Mouse (Mus musculus): ENCODE measurements around the gene Wdr45b. TPM values are rescaled to one million over a fixed set of nuclear protein-coding genes. Genes with fewer than 3 reads are reported as not detected.
"Not testable (repeated sequence)": the region's sequence is repeated elsewhere in the genome, so short reads cannot be mapped to it uniquely, and the experiment has no call there.

Wdr45b gene
- polyA plus RNA-seq, 1 experiment, result 81.6 TPM

DNA sequence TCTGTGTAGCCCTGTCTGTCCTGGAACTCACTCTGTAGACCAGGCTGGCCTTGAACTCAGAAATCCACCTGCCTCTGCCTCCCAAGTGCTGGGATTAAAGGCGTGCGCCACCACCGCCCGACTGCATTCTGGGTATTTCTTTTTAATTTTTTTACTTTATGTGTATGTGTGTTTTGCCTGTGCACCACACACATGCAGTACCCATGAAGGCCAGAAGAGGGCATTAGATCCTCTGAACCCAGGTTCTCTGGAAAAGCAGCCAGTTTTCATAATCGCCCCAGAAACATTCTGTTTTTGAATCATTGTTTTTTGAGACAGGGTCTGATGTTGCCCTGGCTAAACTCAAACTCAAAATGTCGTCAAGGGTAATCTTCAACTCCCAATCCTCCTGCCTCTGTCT lies 15.4 kb upstream of the Wdr45b start:
- Histone ChIP-seq H3K4me3 (ENCODE audit: insufficient read depth, low read length) (no peak overlapping the region), H3K27ac (ENCODE audit: insufficient read depth, low read length) (no peak overlapping the region), H3K4me1 (ENCODE audit: control insufficient read depth, insufficient read depth, low read length) (0 out of 2 replicates have a peak, but pooled peaks cover 3% of the 10 kb centered on the region)
- TF ChIP-seq POLR2A (IDR thresholded peaks at IDR 0.05; ENCODE audit: low read depth, low read length) (no peak), CTCF (IDR thresholded peaks at IDR 0.05; ENCODE audit: borderline replicate concordance, insufficient read depth, low read length) (no peak)

DNA sequence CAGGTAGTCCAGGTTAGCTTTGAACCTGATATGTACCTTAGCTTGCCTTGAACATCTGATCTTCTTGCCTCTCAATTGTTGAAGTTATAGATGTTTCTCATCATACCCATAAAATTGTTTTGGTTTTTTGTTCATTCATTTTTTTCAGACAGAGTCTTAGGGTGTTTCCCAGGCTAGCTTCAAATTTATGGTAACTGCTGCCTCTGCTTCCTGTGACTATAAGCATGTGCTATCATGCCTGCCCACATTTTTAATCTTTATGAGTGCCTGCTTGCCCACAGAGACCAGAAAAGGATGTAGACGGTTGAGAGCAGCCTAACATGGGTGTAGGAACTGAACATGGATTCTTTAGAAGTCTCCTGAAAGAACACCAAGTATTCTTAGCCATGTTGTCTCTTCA lies 14.5 kb upstream of the Wdr45b start:
- Histone ChIP-seq H3K27ac (ENCODE audit: insufficient read depth, low read length) (no peak overlapping the region), H3K4me1 (ENCODE audit: control insufficient read depth, insufficient read depth, low read length) (0 out of 2 replicates have a peak, but pooled peaks cover 3% of the 10 kb centered on the region), H3K4me3 (ENCODE audit: insufficient read depth, low read length) (no peak overlapping the region)
- TF ChIP-seq CTCF (IDR thresholded peaks at IDR 0.05; ENCODE audit: borderline replicate concordance, insufficient read depth, low read length) (no peak), POLR2A (IDR thresholded peaks at IDR 0.05; ENCODE audit: low read depth, low read length) (no peak)

DNA sequence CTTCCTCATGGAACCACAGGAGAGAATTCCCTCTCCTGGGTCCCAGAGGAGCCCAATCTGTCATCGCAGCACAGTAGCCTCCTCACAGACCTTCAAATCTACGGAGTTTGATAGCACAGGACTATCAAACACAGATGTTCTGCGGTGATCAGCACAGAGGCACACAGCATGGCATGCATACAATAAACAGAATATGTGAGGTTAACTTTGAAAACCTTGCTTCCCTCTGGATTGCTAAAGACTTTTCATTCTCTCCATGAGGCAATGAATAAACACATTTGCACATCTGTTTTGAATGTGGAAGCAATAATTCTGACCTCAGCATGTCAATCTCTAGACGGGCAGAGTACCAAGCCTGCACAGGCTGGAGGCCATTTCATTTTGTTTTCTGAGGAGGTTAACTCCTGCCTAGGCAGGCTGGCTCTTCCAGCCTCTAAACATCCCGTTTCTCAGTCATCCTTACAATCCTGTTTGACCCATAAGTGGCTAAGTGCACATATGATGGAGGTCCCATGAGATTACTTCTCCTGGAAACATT lies 13.0 kb upstream of the Wdr45b start:
- H3K4me3 ChIP-seq (ENCODE audit: insufficient read depth, low read length), result no peak overlapping the region

DNA sequence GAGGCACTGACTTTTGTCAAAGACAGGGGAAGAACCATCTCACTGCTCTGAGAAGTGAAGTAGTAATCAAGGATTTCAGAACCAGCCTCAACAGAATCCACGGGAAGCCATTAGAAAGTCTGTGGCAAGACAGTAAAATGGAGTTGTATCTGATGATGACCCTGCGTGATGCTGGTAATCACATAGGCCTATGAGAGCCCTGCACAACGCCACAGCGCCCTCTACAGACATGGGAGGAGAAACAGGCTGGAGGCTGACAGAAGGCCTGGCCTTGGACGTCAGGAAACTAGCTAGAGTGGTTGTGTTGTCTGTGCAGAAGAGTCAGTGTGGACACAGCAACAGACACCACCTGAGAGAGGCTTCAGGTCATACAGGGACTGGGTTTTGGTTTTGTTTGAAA lies 8.0 kb upstream of the Wdr45b start:
- H3K4me3 ChIP-seq (ENCODE audit: insufficient read depth, low read length), result no peak overlapping the region
- H3K27ac ChIP-seq (ENCODE audit: insufficient read depth, low read length), result no peak overlapping the region
- no peak for TF ChIP-seq POLR2A (IDR thresholded peaks at IDR 0.05; ENCODE audit: low read depth, low read length)
- TF ChIP-seq CTCF (IDR thresholded peaks at IDR 0.05; ENCODE audit: borderline replicate concordance, insufficient read depth, low read length), result peak; percentile 18; the same call in 1 of the 2 replicates
- H3K4me1 ChIP-seq (ENCODE audit: control insufficient read depth, insufficient read depth, low read length), result no peaks in the 10 kb centered on the region

More for the DNA sequence above, 13.0 kb upstream of the Wdr45b start:
- Histone ChIP-seq H3K4me1 (ENCODE audit: control insufficient read depth, insufficient read depth, low read length) (no peaks in the 10 kb centered on the region), H3K27ac (ENCODE audit: insufficient read depth, low read length) (peak overlapping the region; percentile 23; the same call in 1 of the 2 replicates)
- TF ChIP-seq POLR2A (IDR thresholded peaks at IDR 0.05; ENCODE audit: low read depth, low read length) (no peak), CTCF (IDR thresholded peaks at IDR 0.05; ENCODE audit: borderline replicate concordance, insufficient read depth, low read length) (no peak)

GRCm38 (mm10) chr11:121353326-121354090 lies 737 bp downstream of the Wdr45b start:
- H3K4me3 ChIP-seq (ENCODE audit: insufficient read depth, low read length), result peak overlapping the region; percentile 95
- TF ChIP-seq CTCF (IDR thresholded peaks at IDR 0.05; ENCODE audit: borderline replicate concordance, insufficient read depth, low read length) (no peak), POLR2A (IDR thresholded peaks at IDR 0.05; ENCODE audit: low read depth, low read length) (no peak)
- H3K4me1 ChIP-seq (ENCODE audit: control insufficient read depth, insufficient read depth, low read length), result peaks cover 3% of the 10 kb centered on the region; the same call in 1 of the 2 replicates
- H3K27ac ChIP-seq (ENCODE audit: insufficient read depth, low read length), result no peak overlapping the region

DNA sequence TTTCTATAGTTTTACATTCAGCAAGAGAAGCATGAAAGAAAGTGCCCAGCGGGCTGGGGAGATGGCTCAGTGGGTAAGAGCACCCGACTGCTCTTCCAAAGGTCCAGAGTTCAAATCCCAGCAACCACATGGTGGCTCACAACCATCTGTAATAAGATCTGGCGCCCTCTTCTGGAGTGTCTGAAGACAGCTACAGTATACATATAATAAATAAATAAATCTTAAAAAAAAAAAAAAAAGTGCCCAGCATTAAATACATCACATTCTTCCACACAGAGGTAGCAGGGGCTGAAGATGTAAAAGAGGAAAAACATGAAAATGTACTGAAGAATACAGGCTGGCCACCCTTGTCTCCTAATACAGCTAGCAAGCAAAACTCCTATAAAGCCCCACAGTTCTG lies 5.5 kb downstream of the Wdr45b start:
- not testable (repeated sequence) for H3K4me1 ChIP-seq (ENCODE audit: control insufficient read depth, insufficient read depth, low read length); H3K4me3 ChIP-seq (ENCODE audit: insufficient read depth, low read length); H3K27ac ChIP-seq (ENCODE audit: insufficient read depth, low read length)

DNA sequence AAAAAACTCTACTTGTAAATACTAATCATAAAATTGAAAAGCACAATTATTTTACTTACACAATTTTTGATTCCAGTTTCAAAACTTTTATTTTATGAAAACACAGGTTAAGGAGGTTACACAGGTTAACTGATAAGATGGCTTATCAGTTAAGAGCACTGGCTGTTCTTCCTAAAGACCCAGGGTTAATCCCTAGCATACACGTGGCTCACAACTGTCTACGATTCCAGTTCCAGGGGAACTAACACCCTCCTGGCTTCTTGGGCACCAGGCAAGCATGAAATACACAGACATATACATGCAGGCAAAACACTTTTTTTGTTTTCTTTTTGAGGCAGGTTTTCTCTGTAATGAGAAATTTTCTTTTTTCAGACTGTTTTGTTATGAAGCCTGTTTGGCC lies 6.1 kb downstream of the Wdr45b start:
- H3K27ac ChIP-seq (ENCODE audit: insufficient read depth, low read length), result no peak overlapping the region
- no peak for TF ChIP-seq CTCF (IDR thresholded peaks at IDR 0.05; ENCODE audit: borderline replicate concordance, insufficient read depth, low read length)
- no peak for TF ChIP-seq POLR2A (IDR thresholded peaks at IDR 0.05; ENCODE audit: low read depth, low read length)
- no peak overlapping the region for H3K4me3 ChIP-seq (ENCODE audit: insufficient read depth, low read length)
- H3K4me1 ChIP-seq (ENCODE audit: control insufficient read depth, insufficient read depth, low read length), result no peaks in the 10 kb centered on the region

DNA sequence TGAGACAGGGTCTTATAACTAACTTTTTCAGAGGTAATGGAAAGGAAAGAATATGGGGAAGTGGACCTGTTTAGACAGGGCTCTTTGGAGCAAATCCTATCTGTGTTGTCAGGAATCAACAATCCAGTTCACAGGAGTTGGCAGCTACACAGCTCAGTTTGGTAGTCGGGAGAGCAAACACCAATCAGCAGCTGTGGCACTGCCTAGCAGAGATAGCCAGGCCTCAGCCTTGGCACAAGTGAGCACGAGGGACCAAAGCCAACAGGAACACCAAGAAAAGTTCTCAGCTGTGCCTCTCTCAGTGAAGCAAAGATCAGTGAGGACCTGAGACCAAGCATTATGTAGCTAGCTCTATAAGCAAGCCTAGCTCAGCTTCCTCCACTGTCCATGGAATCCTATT lies 7.2 kb downstream of the Wdr45b start:
- no peak for TF ChIP-seq POLR2A (IDR thresholded peaks at IDR 0.05; ENCODE audit: low read depth, low read length)
- TF ChIP-seq CTCF (IDR thresholded peaks at IDR 0.05; ENCODE audit: borderline replicate concordance, insufficient read depth, low read length), result no peak
- Histone ChIP-seq H3K4me1 (ENCODE audit: control insufficient read depth, insufficient read depth, low read length) (no peaks in the 10 kb centered on the region), H3K27ac (ENCODE audit: insufficient read depth, low read length) (no peak overlapping the region), H3K4me3 (ENCODE audit: insufficient read depth, low read length) (no peak overlapping the region)

GRCm38 (mm10) chr11:121342423-121342822 lies 11.8 kb downstream of the Wdr45b start:
- H3K4me1 ChIP-seq (ENCODE audit: control insufficient read depth, insufficient read depth, low read length); H3K4me3 ChIP-seq (ENCODE audit: insufficient read depth, low read length); H3K27ac ChIP-seq (ENCODE audit: insufficient read depth, low read length): not testable (repeated sequence)

DNA sequence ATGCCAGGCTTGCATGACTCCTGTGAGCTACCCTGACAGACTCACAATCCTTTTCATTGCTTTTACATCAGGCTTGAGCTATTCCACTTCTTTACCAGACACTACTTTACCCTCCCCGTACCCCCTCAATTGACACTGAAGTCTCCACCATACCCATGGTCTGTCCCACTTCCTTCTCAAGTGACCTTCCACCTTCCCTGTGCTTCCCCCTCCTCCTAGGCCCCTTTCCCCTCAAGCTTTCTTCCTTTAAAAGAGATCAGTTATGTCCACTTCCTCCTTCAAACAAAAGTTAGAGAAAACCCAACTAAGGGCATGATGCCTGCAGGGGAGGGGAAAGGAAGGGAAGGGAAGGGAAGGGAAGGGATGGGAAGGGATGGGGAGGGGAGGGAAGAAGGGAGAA lies 14.0 kb downstream of the Wdr45b start:
- no peak for TF ChIP-seq POLR2A (IDR thresholded peaks at IDR 0.05; ENCODE audit: low read depth, low read length)
- TF ChIP-seq CTCF (IDR thresholded peaks at IDR 0.05; ENCODE audit: borderline replicate concordance, insufficient read depth, low read length), result no peak
- H3K4me3 ChIP-seq (ENCODE audit: insufficient read depth, low read length), result no peak overlapping the region
- no peaks in the 10 kb centered on the region for H3K4me1 ChIP-seq (ENCODE audit: control insufficient read depth, insufficient read depth, low read length)
- no peak overlapping the region for H3K27ac ChIP-seq (ENCODE audit: insufficient read depth, low read length)
